ENCODE assay signal across 7 mouse cellular contexts in the genomic region with DNA sequence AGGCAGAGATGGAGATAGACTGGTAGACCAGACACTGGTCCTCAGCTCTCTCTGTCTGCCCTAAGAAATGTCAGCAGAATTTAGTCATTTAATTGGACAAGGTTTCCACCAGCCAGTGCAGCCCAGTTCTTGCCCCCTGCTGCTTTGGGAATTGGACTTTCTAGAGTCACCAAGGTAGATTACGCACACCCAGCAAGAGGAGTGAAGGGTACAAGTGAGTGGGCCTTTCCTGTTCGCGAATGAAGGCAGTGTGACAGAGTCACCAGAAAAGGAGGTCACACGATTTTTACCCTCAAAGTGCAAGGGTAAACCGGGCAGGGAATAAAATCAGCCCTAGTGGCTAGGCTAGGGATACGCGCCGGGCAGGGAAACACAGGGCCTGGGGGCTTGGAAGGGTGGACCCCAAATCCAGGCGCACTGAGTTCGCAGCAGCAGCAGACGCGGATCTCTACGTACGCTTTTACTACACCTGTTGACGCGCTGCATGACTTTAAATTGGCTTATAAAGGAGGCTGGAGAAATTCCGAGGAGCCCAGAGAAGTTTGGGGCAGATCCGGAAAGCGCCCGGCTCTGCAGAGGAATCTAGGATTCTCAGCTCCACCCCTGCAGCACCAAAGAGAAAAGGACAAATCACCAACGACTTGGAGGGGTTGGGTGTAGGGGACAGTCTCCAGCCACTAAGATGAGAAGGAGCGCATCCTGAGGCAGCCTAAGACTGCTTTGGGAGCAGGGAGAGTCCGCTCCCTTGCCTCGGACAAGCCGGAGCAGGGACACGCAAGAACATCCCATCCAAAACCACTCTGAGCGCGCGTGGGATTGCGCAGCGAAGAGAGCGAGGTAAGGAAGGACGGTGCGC. TPM values are rescaled to one million over a fixed set of nuclear protein-coding genes. Genes with fewer than 3 reads are reported as not detected.
DNase-seq lines count a peak whose midpoint lies in the region; ATAC-seq lines count a peak whose summit lies in the region.

A gene (plus strand): TSS at position 639 of the 856 bp plus-strand sequence.

- WGBS in forebrain, embryonic 12.5 days, result 3% methylated on average over 34 of the region's 34 CpGs
- 4% methylated on average over 34 of the region's 34 CpGs for WGBS in hindbrain, embryonic 16.5 days
- 3% methylated on average over 34 of the region's 34 CpGs for WGBS in midbrain, embryonic 11.5 days

- H3K9ac ChIP-seq in forebrain, embryonic 12.5 days, result peak within 1 kb of the TSS; percentile 46
- peak within 1 kb of the TSS; percentile 45 for H3K9ac ChIP-seq in hindbrain, embryonic 16.5 days (ENCODE audit: low read depth, low read length)
- peak within 1 kb of the TSS; percentile 47 for H3K9ac ChIP-seq in midbrain, embryonic 11.5 days (ENCODE audit: low read length)

- peak within 1 kb of the TSS; percentile 52 for H3K4me3 ChIP-seq in forebrain, embryonic 12.5 days (replicated peaks)
- peak within 1 kb of the TSS; percentile 59 for H3K4me3 ChIP-seq in hindbrain, embryonic 16.5 days (ENCODE audit: low read length)
- H3K4me3 ChIP-seq in midbrain, embryonic 11.5 days (ENCODE audit: low read depth, low read length), result peak within 1 kb of the TSS; percentile 47

- no peaks in the 10 kb centered on the region for H3K9me3 ChIP-seq in forebrain, embryonic 12.5 days
- no peaks in the 10 kb centered on the region for H3K9me3 ChIP-seq in hindbrain, embryonic 16.5 days (ENCODE audit: control insufficient read depth, low read length)
- H3K9me3 ChIP-seq in midbrain, embryonic 11.5 days (ENCODE audit: control insufficient read depth, low read length), result no peaks in the 10 kb centered on the region

- intact Hi-C loops in left cerebral cortex, postnatal 25 days (cut with DNase I), result loop anchor here (2.0 to 5.0 kb wide), 3 partner anchors 79 to 341 kb away; no protein-coding TSS in a partner anchor

- ATAC-seq in forebrain, embryonic 12.5 days (ENCODE audit: low FRiP score), result peak; percentile 30; the same call in 1 of the 2 replicates
- ATAC-seq in hindbrain, embryonic 16.5 days, result peak; percentile 52
- ATAC-seq in midbrain, embryonic 11.5 days (ENCODE audit: low FRiP score), result peak; percentile 44
- ATAC-seq in erythroid progenitor cell, adult 5-6 weeks (replicated peaks; ENCODE audit: low FRiP score, poor library complexity, severe bottlenecking), result no peak

- H3K27me3 ChIP-seq in forebrain, embryonic 12.5 days, result peaks cover 30% of the 10 kb centered on the region
- peaks cover 27% of the 10 kb centered on the region for H3K27me3 ChIP-seq in hindbrain, embryonic 16.5 days (replicated peaks; ENCODE audit: control insufficient read depth, insufficient read depth, low read length)
- H3K27me3 ChIP-seq in midbrain, embryonic 11.5 days (ENCODE audit: control insufficient read depth, insufficient read depth, low read length), result peaks cover 26% of the 10 kb centered on the region

- no peaks in the 10 kb centered on the region for H3K36me3 ChIP-seq in forebrain, embryonic 12.5 days (replicated peaks)
- H3K36me3 ChIP-seq in hindbrain, embryonic 16.5 days (ENCODE audit: control insufficient read depth, insufficient read depth, low read length), result no peaks in the 10 kb centered on the region
- no peaks in the 10 kb centered on the region for H3K36me3 ChIP-seq in midbrain, embryonic 11.5 days (ENCODE audit: control insufficient read depth, insufficient read depth, low read length)

- peaks cover 21% of the 10 kb centered on the region for H3K4me1 ChIP-seq in forebrain, embryonic 12.5 days
- H3K4me1 ChIP-seq in hindbrain, embryonic 16.5 days (ENCODE audit: control insufficient read depth, insufficient read depth, low read depth, low read length), result peaks cover 14% of the 10 kb centered on the region
- H3K4me1 ChIP-seq in midbrain, embryonic 11.5 days (ENCODE audit: control insufficient read depth, insufficient read depth, low read length), result peaks cover 13% of the 10 kb centered on the region; the same call in 1 of the 2 replicates

- H3K4me2 ChIP-seq in forebrain, embryonic 12.5 days, result peak within 1 kb of the TSS; percentile 97
- peak within 1 kb of the TSS; percentile 82 for H3K4me2 ChIP-seq in hindbrain, embryonic 16.5 days (ENCODE audit: low read length)
- peak within 1 kb of the TSS; percentile 96 for H3K4me2 ChIP-seq in midbrain, embryonic 11.5 days

- H3K27ac ChIP-seq in forebrain, embryonic 12.5 days, result no peak within 1 kb of the TSS
- H3K27ac ChIP-seq in hindbrain, embryonic 16.5 days (ENCODE audit: low read depth, low read length), result no peak within 1 kb of the TSS
- H3K27ac ChIP-seq in midbrain, embryonic 11.5 days (ENCODE audit: low read depth, low read length), result no peak within 1 kb of the TSS

- DNase-seq in urinary bladder, adult 2 months (ENCODE audit: low spot score), result no peak
- no peak for DNase-seq in urinary bladder, postnatal 4 days (ENCODE audit: low spot score in 2 of 2)
- DNase-seq in midbrain, embryonic 11.5 days (ENCODE audit: low spot score, missing footprints), result peak; percentile 92
- DNase-seq in left cerebral cortex, postnatal 25 days (ENCODE audit: low spot score in 2 of 2), result no peak

RNA-seq across cellular contexts. Expression of the gene that starts here (rescaled TPM):
- polyA plus RNA-seq in urinary bladder, adult 2 months (2012; rRNA removed), result 26.2 and 31.1 TPM in 2 replicates
- polyA plus RNA-seq in forebrain, embryonic 12.5 days (2016; fragmentation: Nextera tagmentation; extraction: Ambion mirVana), result 0.23 and 0.31 TPM in 2 replicates
- polyA plus RNA-seq in hindbrain, embryonic 16.5 days (2015; fragmentation: Nextera tagmentation; extraction: Ambion mirVana), result 4.1 and 4.2 TPM in 2 replicates
- polyA plus RNA-seq in midbrain, embryonic 11.5 days (2014; fragmentation: Nextera tagmentation; extraction: Ambion mirVana), result 0.15 and 0.29 TPM in 2 replicates
- not detected in 2 replicates for total RNA-seq in erythroid progenitor cell, adult 5-6 weeks (2015; ENCODE audit: low replicate concordance)
- not detected in 2 replicates for total RNA-seq in erythroid progenitor cell, adult 5-6 weeks (2017; ENCODE audit: low replicate concordance)
- total RNA-seq in left cerebral cortex, postnatal 25 days (2021), result under 1 TPM; 0.48 to 0.94 TPM

Comparison
In these comparisons a context has a peak if more than half of its experiments do, and no peak if none do; other contexts are left out.
1. Peak in ATAC-seq, H3K4me3 ChIP-seq, H3K9ac ChIP-seq and H3K4me2 ChIP-seq in forebrain, embryonic 12.5 days; RNA of the gene not detected or under 1 TPM.
2. Peak in DNase-seq, ATAC-seq, H3K4me3 ChIP-seq, H3K9ac ChIP-seq and H3K4me2 ChIP-seq in midbrain, embryonic 11.5 days; RNA of the gene not detected or under 1 TPM.